Mouse (Mus musculus) MEL (cell line): ENCODE measurements around the gene Amtn. TPM values are rescaled to one million over a fixed set of nuclear protein-coding genes. Genes with fewer than 3 reads are reported as not detected.
"Not testable (repeated sequence)": the region's sequence is repeated elsewhere in the genome, so short reads cannot be mapped to it uniquely, and the experiment has no call there.

ENCODE experiments used
- DNase-seq: peaks from one replicate; pipeline ENCODE4 v3.0.0; 2011; ENCODE audit warnings: low read depth, low spot score
- H3K27ac ChIP-seq: 2 replicates; pipeline ENCODE4 v1.5.1; 2012; ENCODE audit warnings: low read depth, mild to moderate bottlenecking, control low read depth, low read length, moderate library complexity; ENCODE audit not compliant: control insufficient read depth
- H3K27me3 ChIP-seq, 2 experiments: fragments of 150-350 bp in 1 of 2; sonication (generic) in 1 of 2; 2 replicates each; pipeline ENCODE4 v1.6.1; 2012; ENCODE audit warnings: low read length in 2 of 2, mild to moderate bottlenecking in 2 of 2, improper control_type of control experiment in 1 of 2, moderate library complexity in 1 of 2; ENCODE audit not compliant: insufficient read depth in 2 of 2, control insufficient read depth in 1 of 2
- H3K36me3 ChIP-seq, 2 experiments: 2 replicates each; pipeline ENCODE4 v1.6.1; 2012 to 2014; ENCODE audit warnings: low read length in 2 of 2, improper control_type of control experiment in 1 of 2, inconsistent platforms in 1 of 2, mild to moderate bottlenecking in 1 of 2; ENCODE audit not compliant: insufficient read depth in 2 of 2, control insufficient read depth in 1 of 2
- H3K4me1 ChIP-seq, 2 experiments: fragments of 150-350 bp in 1 of 2; sonication (generic) in 1 of 2; 2 replicates each; pipeline ENCODE4 v1.6.1; 2012; ENCODE audit warnings: low read length in 2 of 2, improper control_type of control experiment in 1 of 2, mild to moderate bottlenecking in 1 of 2; ENCODE audit not compliant: insufficient read depth in 2 of 2, control insufficient read depth in 1 of 2
- H3K4me3 ChIP-seq, 2 experiments: fragments of 150-350 bp in 1 of 2; sonication (generic) in 1 of 2; 2 replicates each; pipeline ENCODE4 v1.5.1; 2012; ENCODE audit warnings: low read depth in 2 of 2, low read length in 2 of 2, mild to moderate bottlenecking in 2 of 2, moderate library complexity in 2 of 2, control low read depth in 1 of 2, improper control_type of control experiment in 1 of 2; ENCODE audit not compliant: control insufficient read depth in 1 of 2, insufficient read depth in 1 of 2
- H3K79me2 ChIP-seq: 2 replicates; pipeline ENCODE4 v1.6.1; 2012; ENCODE audit warnings: mild to moderate bottlenecking, low read length, moderate library complexity; ENCODE audit not compliant: control insufficient read depth, poor library complexity, insufficient read depth
- H3K9ac ChIP-seq: 2 replicates; pipeline ENCODE4 v1.6.1; 2012; ENCODE audit warnings: low read depth, mild to moderate bottlenecking, control low read depth, low read length, moderate library complexity; ENCODE audit not compliant: control insufficient read depth, poor library complexity, severe bottlenecking
- H3K9me3 ChIP-seq: fragments of 150-350 bp; sonication (generic); replicated peaks from 2 replicates; pipeline ENCODE4 v1.6.1; 2012; ENCODE audit warnings: mild to moderate bottlenecking, low read length, improper control_type of control experiment, moderate library complexity; ENCODE audit not compliant: insufficient read depth
- BHLHE40 ChIP-seq: IDR thresholded peaks from 2 replicates; pipeline ENCODE4 v1.6.1; 2012; ENCODE audit warnings: low read depth, mild to moderate bottlenecking, inconsistent platforms, low read length, improper control_type of control experiment, borderline replicate concordance
- CHD2 ChIP-seq: IDR thresholded peaks from 2 replicates; pipeline ENCODE4 v1.6.1; 2011; ENCODE audit warnings: low read length, improper control_type of control experiment
- CTCF ChIP-seq, 3 experiments: IDR thresholded peaks in 2 of 3; conservative IDR thresholded peaks in 1 of 3; 2 replicates each; pipeline ENCODE4 v1.5.1; 2011 to 2012; ENCODE audit warnings: low read length in 3 of 3, low read depth in 2 of 3, mild to moderate bottlenecking in 2 of 3, improper control_type of control experiment in 1 of 3, inconsistent platforms in 1 of 3, mixed read lengths in 1 of 3, moderate library complexity in 1 of 3; ENCODE audit not compliant: control insufficient read depth in 1 of 3, insufficient read depth in 1 of 3, poor library complexity in 1 of 3, severe bottlenecking in 1 of 3
- E2F4 ChIP-seq: IDR thresholded peaks from 2 replicates; pipeline ENCODE4 v1.6.1; 2011; ENCODE audit warnings: low read depth, low read length, improper control_type of control experiment, borderline replicate concordance
- ELF1 ChIP-seq: IDR thresholded peaks from 2 replicates; pipeline ENCODE4 v1.6.1; 2014; ENCODE audit warnings: low read depth, mild to moderate bottlenecking, inconsistent platforms, low read length, improper control_type of control experiment, moderate library complexity
- EP300 ChIP-seq, 2 experiments: IDR thresholded peaks; 2 replicates each; pipeline ENCODE4 v1.6.1; 2011; ENCODE audit warnings: improper control_type of control experiment in 2 of 2, low read length in 2 of 2, low read depth in 1 of 2, mild to moderate bottlenecking in 1 of 2
- ETS1 ChIP-seq: IDR thresholded peaks from 2 replicates; pipeline ENCODE4 v1.6.1; 2012; ENCODE audit warnings: low read depth, mild to moderate bottlenecking, inconsistent platforms, low read length, improper control_type of control experiment, moderate library complexity
- GABPA ChIP-seq: IDR thresholded peaks from 2 replicates; pipeline ENCODE4 v1.6.1; 2012; ENCODE audit warnings: low read depth, mild to moderate bottlenecking, inconsistent platforms, low read length, improper control_type of control experiment, moderate library complexity
- GATA1 ChIP-seq: IDR thresholded peaks from 2 replicates; pipeline ENCODE4 v1.6.1; 2011; ENCODE audit warnings: low read depth, low read length, improper control_type of control experiment
- JUND ChIP-seq: IDR thresholded peaks from 2 replicates; pipeline ENCODE4 v1.6.1; 2011; ENCODE audit warnings: low read depth, mild to moderate bottlenecking, improper control_type of control experiment, low read length
- MAFK ChIP-seq: IDR thresholded peaks from 2 replicates; pipeline ENCODE4 v1.6.1; 2011; ENCODE audit warnings: low read depth, mild to moderate bottlenecking, low read length, improper control_type of control experiment, borderline replicate concordance
- MAZ ChIP-seq: IDR thresholded peaks from 2 replicates; pipeline ENCODE4 v1.6.1; 2012; ENCODE audit warnings: low read depth, mild to moderate bottlenecking, inconsistent platforms, low read length, improper control_type of control experiment
- POLR2A ChIP-seq, 2 experiments: IDR thresholded peaks; 2 replicates each; pipeline ENCODE4 v1.6.1; 2011 to 2012; ENCODE audit warnings: low read length in 2 of 2, mild to moderate bottlenecking in 2 of 2, control low read depth in 1 of 2, improper control_type of control experiment in 1 of 2, low read depth in 1 of 2, moderate library complexity in 1 of 2; ENCODE audit not compliant: control insufficient read depth in 1 of 2, insufficient read depth in 1 of 2, poor library complexity in 1 of 2
- POLR2AphosphoS5 ChIP-seq: IDR thresholded peaks from 2 replicates; pipeline ENCODE4 v1.6.1; 2012; ENCODE audit warnings: low read depth, borderline replicate concordance, mild to moderate bottlenecking, inconsistent platforms, low read length, moderate library complexity, mixed read lengths
- RAD21 ChIP-seq: IDR thresholded peaks from 2 replicates; pipeline ENCODE4 v1.6.1; 2011; ENCODE audit warnings: mild to moderate bottlenecking, low read depth, low read length, improper control_type of control experiment
- RCOR1 ChIP-seq: IDR thresholded peaks from 2 replicates; pipeline ENCODE4 v1.6.1; 2012; ENCODE audit warnings: low read depth, mild to moderate bottlenecking, inconsistent platforms, low read length, improper control_type of control experiment
- SMC3 ChIP-seq: IDR thresholded peaks from 2 replicates; pipeline ENCODE4 v1.6.1; 2011; ENCODE audit warnings: low read depth, low read length, improper control_type of control experiment
- ZC3H11A ChIP-seq: IDR thresholded peaks from 2 replicates; pipeline ENCODE4 v1.6.1; 2012; ENCODE audit warnings: low read depth, mild to moderate bottlenecking, inconsistent platforms, low read length, improper control_type of control experiment
- ZKSCAN1 ChIP-seq: IDR thresholded peaks from 2 replicates; pipeline ENCODE4 v1.6.1; 2012; ENCODE audit warnings: low read depth, mild to moderate bottlenecking, inconsistent platforms, low read length, improper control_type of control experiment, moderate library complexity
- ZMIZ1 ChIP-seq: IDR thresholded peaks from 2 replicates; pipeline ENCODE4 v1.6.1; 2012; ENCODE audit warnings: low read depth, mild to moderate bottlenecking, inconsistent platforms, low read length, improper control_type of control experiment, moderate library complexity
- ZNF384 ChIP-seq: IDR thresholded peaks from 2 replicates; pipeline ENCODE4 v1.6.1; 2012; ENCODE audit warnings: low read depth, mild to moderate bottlenecking, inconsistent platforms, low read length, improper control_type of control experiment
- polyA plus RNA-seq, 2 experiments: library from polyadenylated mRNA; stranded (reverse) in 1 of 2; unstranded in 1 of 2; fragments of >175 nt in 1 of 2; fragments of >200 nt in 1 of 2; gene quantifications; 2 replicates each; pipeline versions ENCODE4 v1.2.1 to v1.2.4; 2012; ENCODE audit warnings: low replicate concordance in 2 of 2, low read depth in 1 of 2; ENCODE audit not compliant: insufficient read length in 2 of 2, insufficient read depth in 1 of 2, missing spikeins in 1 of 2
- total RNA-seq: library from RNA; depleted of rRNA; stranded (reverse); fragments of 300-350 nt; gene quantifications from 2 replicates; pipeline ENCODE4 v1.2.3, GENCODE M21; 2012; rRNA removed

Amtn gene
- total RNA-seq, result not detected in 2 replicates
- not detected for polyA plus RNA-seq

- Histone ChIP-seq H3K79me2 (no peaks in the 10 kb centered on the region), H3K9ac (no peak within 1 kb of the TSS), H3K27ac (no peak within 1 kb of the TSS), H3K9me3 (no peaks in the 10 kb centered on the region), H3K4me1 (peaks cover 3% of the 10 kb centered on the region in 2 experiments; a peak in 2 of 4 replicates), H3K27me3 (no peaks in the 10 kb centered on the region), H3K36me3 (peaks cover 0 to 4% of the 10 kb centered on the region in 2 experiments; a peak in 2 of 4 replicates), H3K4me3 (no peak within 1 kb of the TSS)
- no peak for DNase-seq
- TF ChIP-seq ZNF384, result no peak
- TF ChIP-seq MAFK, result no peak
- no peak for TF ChIP-seq E2F4
- TF ChIP-seq CHD2, result no peak
- no peak for TF ChIP-seq ZMIZ1
- no peak for TF ChIP-seq ZKSCAN1
- no peak for TF ChIP-seq JUND
- TF ChIP-seq RCOR1, result no peak
- TF ChIP-seq MAZ, result no peak
- TF ChIP-seq GATA1, result no peak
- TF ChIP-seq EP300 (IDR thresholded peaks at IDR 0.05; ENCODE audit: low read depth in 1 of 2, low read length in 2 of 2), result no peak
- no peak for TF ChIP-seq ETS1
- TF ChIP-seq ELF1, result no peak
- no peak for TF ChIP-seq POLR2AphosphoS5
- no peak for TF ChIP-seq POLR2A (IDR thresholded peaks at IDR 0.05; ENCODE audit: control insufficient read depth in 1 of 2, insufficient read depth in 1 of 2, low read depth in 1 of 2, low read length in 2 of 2, poor library complexity in 1 of 2)
These were observed at the start of gene Amtn for GRCm38 (mm10) chr5:88375808-88376207. TSS of gene Amtn (plus strand) at chr5:88376108.

- DNase-seq, H3K4me3 ChIP-seq, H3K36me3 ChIP-seq, H3K9me3 ChIP-seq, H3K27me3 ChIP-seq, H3K4me1 ChIP-seq, H3K79me2 ChIP-seq, H3K27ac ChIP-seq, H3K9ac ChIP-seq: not testable (repeated sequence)
These were observed 27.4 kb upstream of the Amtn start for GRCm38 (mm10) chr5:88348533-88348932.

GRCm38 (mm10) chr5:88364768-88365167 lies 11.1 kb upstream of the Amtn start:
- H3K27me3 ChIP-seq, result no peaks in the 10 kb centered on the region
- no peaks in the 10 kb centered on the region for H3K79me2 ChIP-seq
- H3K36me3 ChIP-seq, result no peaks in the 10 kb centered on the region
- H3K27ac ChIP-seq, result no peak overlapping the region
- no peaks in the 10 kb centered on the region for H3K9me3 ChIP-seq
- H3K4me3 ChIP-seq, result no peak overlapping the region
- no peaks in the 10 kb centered on the region for H3K4me1 ChIP-seq
- TF ChIP-seq MAFK (peak; percentile 33; the same call in 1 of the 2 replicates), SMC3 (peak; percentile 68), RAD21 (peak; percentile 74), ZC3H11A (peak; percentile 35), GABPA (no peak), GATA1 (peak; percentile 33; the same call in 1 of the 2 replicates), CTCF (IDR thresholded peaks at IDR 0.05 in 2 of 3, conservative IDR thresholded peaks at IDR 0.05 in 1 of 3; ENCODE audit: control insufficient read depth in 1 of 3, insufficient read depth in 1 of 3, low read depth in 2 of 3, low read length in 3 of 3, poor library complexity in 1 of 3, severe bottlenecking in 1 of 3) (peak; percentile 53 to 75 (median 72)), BHLHE40 (no peak)
- no peak overlapping the region for H3K9ac ChIP-seq
- DNase-seq, result peak; percentile 72
